Mouse (Mus musculus): ENCODE results near the gene Ccdc17.

The Ccdc17 gene

DNA sequence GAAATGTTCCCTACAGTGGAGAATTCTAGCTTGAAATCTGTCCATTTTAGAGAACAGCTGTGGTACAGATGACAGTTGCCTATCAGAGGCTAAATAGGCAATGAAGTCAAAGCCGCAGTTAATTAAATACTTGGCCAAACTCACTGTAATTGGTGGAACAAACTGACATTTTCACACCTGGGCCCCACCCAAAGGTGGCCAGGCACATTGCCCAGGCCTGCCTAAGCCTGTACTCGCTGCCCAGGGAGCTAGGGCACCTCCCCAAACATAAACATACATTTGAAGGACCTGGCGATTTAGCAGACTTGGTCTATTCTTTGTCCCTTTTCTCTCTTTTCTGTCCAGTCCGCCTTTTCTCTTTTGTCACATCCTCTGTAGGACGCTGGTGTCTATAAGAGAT lies at the start of gene Ccdc17:
Gene Ccdc17, plus strand, starts transcription at position 276 of the 400 bp plus-strand sequence.
- DNase-seq (ENCODE audit: low read depth) = no peak

DNA sequence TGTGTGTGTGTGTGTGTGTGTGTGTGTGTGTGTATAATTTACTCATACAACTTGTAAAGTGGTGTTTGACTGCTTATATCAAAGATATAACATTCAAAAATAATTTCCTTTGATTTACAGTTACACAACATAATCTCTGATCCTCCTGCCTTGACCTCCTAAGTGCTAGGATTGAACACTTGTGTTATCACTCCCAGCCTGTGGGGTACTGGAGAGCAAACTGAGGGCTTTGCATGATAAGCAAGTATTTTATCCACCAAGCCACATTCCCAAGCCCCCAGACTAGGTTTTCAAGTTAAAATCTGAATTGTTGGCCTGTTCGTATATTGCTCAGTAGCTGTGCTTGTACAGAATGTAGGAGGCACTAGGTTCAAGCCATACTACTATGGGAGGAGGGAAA lies 46.0 kb upstream of the Ccdc17 start:
- no peak for DNase-seq (ENCODE audit: low read depth)

DNA sequence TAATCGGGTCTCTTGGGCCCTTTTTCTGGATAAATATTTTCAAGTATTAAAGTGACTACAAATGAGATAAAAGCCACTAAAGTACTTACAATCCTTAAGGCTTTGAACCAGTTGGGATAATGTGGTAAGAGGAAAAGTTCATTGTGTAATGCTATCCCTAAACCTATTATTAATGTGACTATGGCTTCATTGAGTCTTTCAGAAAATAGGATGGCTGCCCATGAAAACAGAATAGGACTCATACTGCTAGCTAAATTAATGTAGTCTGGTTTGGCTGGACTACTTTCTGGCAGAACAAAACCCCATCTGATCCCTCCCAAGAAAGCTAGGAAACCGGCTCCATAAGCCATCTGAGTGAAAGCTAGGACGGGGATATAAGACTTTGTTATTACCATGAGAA lies 43.4 kb upstream of the Ccdc17 start:
- DNase-seq (ENCODE audit: low read depth) = no peak

DNA sequence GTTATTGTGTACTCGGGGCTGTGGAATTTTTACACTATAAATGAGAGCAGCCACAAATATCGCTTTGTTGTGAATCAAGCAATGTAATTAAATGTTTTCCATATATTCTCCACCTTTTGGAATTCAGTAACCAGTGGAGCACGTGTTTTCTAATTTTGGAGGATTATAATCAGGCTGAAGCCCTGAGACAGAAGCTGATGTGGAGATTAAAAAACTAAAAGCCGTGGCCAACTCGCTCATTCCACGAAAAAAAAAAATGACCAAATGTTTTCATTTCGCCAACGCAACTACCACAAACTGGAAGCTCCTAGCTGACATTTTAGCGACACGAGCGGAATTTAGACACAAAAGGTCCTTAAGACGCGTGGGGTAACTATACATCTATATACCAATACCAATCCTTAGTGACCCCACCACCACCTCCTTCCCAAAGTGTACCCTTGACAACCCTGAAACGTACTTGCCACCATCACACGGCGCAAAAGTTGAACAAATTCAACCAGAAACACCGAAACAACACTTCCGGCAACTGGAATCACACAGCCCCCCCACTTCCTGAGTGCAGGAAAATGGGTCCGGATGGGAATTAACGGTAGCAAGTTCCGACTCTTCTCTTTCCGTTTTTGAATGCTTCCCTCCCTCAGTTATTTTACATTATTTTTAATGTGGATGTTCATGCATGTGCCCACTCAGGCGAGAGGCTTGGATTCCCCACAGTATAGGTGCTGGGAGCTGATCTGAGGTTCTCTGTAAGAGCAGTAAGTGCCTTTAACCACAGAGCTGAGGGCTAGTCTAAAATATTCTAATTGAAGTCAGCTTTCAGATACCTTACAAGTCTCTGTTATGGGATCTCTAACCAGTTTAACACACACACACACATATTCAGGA lies 40.8 kb upstream of the Ccdc17 start, which contains the start of gene Tmem69:
Gene Tmem69, minus strand, starts transcription at position 524 of the 888 bp plus-strand sequence.
- DNase-seq (ENCODE audit: low read depth) = peak; percentile 94

DNA sequence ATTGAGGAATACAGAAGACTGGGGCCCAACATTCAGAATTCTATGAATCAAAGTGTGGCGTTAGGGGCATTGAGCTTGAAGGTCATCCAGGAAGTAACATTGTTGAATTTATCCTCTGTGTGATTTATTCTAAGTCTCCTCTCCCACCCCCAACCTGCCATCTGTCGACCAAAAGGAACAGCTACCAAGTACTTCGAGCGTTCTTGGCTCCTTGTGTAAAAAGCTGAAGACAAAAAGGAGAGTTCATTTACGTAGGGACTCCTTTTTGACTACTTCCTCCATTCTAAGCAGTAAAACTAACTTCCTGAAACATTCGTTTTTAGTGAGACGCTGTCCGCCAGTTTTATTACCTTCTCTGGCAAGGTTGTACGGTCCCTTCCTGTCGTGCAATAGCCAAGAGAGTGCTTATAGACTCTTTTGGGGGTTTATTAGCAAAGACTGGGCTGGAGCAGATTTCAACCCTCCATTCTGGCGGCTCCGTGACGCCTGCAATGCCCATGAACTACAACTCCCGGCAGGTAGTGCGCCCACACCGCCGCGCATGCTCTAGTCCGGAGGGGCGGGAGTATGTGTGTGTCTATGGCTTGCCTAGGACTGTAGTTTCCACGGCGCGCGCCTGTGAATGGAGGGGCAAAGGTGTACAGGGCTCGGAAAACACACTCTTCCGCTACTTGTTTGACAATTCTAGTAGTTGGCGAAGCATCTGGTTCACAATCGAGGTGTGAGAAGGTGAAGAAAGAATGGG lies 39.7 kb upstream of the Ccdc17 start:
- peak; percentile 95 for DNase-seq (ENCODE audit: low read depth)

DNA sequence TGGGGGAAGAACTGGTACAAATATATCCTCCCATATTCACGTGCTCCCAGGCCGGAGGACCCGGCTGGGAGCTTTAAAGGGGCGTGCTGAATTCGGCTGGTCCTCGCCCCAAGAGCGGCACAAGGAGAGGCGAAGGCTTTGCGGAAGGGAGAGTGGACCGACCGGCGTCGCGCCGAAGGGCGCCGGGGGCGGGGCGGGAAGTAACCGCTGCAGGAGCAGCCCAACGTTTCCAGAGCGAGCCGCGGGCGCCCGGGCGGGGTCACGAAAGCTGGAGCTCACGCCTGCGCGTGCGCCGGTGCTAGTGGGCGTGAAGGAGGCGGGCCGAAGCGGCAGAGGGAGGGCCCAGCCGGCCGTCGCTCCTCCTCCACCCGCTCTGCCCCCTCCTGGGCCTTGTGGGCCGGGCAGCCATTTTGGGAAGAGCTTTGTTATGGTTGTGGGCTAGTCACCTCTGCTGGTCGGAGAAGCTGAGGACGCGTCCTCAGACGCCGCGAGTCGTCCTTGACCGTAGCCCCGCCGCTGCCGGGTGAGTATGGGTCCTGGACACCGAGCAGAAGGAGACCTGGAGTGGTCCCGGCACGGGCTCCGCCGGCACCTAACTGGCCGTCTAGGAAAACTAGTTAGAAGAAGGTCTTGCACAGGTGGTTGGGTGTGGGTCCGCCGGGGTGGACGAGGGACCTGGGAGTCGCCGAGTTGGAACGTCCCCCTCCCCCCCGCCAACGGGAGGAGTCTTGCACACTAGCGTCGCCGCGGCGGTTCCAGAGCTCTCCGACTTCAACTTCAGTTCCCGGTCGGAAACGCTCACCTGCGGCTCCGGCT lies 38.9 kb upstream of the Ccdc17 start, which contains the start of gene Gpbp1l1:
Gene Gpbp1l1, plus strand, starts transcription at position 353 of the 816 bp plus-strand sequence.
- DNase-seq (ENCODE audit: low read depth) = peak; percentile 96

DNA sequence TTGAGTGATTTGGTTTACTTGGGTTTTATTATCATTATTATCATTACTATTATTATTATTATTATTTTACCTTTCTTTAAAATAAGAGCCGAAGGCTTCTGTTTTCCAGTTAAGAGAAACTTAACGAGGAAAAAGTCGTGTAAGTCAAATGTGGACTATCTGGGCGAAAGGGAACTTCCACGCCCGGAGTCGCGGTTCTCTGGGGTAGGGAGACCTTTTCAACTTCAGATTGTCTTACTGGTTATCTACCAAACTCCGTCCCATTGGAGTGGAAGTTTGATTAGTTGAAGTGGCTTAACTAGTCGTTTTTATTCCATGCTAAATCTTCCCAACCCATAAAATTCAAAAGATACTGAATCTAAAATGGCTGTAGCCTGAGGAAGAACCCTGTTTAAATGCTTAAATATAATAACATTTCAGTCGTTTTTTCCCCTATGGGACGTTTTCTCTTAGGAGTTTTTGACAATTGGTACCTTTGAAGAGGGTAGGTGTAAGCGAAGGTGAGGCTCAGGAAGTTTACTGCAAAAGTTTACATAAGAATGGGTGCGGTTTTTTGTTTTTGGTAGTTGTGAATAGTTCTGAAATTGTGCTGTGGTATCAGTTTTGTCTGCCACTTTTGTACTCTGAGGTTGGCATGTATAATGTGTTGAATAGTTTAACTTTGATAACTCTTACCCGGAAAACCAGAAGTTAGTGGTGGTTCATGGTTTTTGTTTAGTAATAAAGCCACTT lies 38.1 kb upstream of the Ccdc17 start:
- DNase-seq (ENCODE audit: low read depth) = peak; percentile 32

DNA sequence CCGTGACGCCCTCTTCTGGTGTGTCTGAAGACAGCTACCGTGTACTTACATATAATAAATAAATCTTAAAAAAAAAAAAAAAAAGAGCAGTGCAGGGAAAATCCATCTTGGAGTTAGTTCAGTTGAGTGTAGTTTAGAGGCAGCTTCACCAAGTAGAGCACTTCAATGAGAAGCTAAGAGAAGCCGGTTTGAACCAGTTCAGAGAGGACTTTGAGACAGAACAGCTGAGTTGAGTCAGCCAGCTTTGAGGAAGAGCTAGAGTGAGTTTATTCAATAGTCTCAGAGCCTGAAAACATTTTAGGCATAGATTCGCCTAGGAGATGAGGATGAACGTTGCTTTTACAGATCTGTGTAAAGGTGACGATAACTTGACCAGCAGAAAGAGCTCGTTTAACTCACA lies 661 bp upstream of the Ccdc17 start:
- DNase-seq (ENCODE audit: low read depth) = no peak

DNA sequence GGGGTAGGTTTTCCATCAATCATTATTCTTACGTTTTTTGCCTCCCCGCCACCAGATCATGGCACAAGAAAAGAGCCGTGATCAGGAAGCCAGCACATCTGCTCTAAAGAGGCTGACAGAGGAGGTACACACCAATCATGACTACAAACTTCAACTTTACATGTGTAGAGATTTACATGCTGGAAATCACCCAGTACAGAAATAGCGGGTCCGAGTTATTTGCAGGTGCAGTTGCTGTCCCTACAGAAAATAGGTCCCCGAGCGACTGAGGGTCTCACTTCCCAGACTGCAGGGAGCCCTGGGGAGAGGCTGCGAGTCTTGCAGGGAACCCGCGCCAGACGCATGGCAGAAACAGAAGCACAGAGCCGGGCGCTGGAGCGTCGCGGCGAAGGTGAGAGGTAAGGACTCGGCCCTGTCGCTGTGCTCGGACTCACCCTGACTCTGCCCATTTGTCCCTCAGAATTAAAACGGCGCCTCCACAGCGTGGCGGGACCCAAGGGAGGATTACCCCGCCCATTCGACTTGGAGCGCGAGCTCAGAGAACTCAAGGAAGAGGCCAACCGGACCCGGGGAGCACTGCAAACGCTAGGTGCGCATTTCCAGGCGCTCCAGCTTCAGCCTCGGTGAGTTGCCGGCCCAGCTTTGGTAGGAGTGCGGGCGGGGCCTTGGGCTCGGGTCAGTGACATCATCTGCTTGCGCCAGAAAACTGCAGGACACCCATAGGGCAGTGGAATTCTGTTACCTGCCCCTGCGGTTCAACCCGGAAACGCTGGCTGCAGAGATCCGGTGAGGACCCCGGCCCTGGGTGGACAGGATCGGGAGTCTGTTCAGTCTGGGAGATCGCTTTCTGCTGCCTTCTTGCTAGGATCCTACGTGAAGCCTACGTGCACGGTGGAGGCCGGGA lies 776 bp downstream of the Ccdc17 start:
- DNase-seq (ENCODE audit: low read depth) = peak; percentile 93

DNA sequence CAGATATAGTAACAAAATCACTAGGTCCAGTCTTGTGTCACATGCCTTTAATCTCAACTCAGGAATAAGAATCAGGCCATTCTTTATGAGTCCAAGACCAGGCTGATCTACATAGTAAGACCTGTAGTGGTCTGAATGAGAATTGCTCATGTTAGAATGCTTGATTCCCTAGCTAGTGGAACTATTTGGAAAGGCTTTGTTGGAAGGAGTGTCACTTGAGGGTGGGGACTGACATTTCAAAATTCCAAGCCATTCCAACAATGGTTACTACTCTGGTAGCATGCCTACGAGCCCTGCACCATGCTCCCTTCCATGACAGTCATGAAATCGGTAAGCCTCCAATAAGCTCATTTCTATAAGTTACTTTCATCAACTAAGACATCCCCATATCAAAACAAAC lies 16.2 kb downstream of the Ccdc17 start:
- no peak for DNase-seq (ENCODE audit: low read depth)

DNA sequence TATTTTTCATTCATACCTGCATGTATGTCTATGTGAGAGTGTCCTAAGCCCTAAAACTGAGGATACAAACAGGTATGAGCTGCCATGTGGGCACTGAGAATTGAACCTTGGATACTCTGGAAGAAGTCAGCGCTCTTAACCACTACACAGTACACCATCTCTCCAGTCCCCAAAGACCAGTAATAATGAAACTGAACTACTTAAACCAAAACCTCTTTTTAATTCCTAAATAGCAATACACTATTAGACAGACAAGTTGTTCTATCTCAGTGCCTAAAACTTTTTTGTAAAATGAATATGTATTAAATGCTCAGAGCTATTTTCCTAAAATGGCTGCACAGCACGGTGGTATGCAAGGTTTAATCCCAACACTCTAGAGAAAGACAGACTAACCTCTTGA lies 18.8 kb downstream of the Ccdc17 start:
- DNase-seq (ENCODE audit: low read depth) = no peak

DNA sequence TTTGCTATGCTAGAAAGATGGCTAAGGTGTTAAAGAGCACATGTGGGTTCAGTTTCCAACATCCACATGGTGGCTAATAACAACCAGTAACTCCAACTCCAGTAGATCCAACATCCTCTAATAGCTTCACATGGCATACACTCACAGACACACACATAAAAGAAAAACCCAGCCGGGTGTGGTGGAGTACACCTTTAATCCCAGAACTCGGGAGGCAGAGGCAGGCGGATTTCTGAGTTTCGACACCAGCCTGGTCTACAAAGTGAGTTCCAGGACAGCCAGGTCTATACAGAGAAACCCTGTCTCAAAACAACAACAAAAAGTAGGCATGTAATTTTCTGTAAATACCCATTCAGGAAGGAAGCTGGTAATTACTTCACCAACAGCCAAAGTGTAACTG lies 28.4 kb downstream of the Ccdc17 start:
- no peak for DNase-seq (ENCODE audit: low read depth)

DNA sequence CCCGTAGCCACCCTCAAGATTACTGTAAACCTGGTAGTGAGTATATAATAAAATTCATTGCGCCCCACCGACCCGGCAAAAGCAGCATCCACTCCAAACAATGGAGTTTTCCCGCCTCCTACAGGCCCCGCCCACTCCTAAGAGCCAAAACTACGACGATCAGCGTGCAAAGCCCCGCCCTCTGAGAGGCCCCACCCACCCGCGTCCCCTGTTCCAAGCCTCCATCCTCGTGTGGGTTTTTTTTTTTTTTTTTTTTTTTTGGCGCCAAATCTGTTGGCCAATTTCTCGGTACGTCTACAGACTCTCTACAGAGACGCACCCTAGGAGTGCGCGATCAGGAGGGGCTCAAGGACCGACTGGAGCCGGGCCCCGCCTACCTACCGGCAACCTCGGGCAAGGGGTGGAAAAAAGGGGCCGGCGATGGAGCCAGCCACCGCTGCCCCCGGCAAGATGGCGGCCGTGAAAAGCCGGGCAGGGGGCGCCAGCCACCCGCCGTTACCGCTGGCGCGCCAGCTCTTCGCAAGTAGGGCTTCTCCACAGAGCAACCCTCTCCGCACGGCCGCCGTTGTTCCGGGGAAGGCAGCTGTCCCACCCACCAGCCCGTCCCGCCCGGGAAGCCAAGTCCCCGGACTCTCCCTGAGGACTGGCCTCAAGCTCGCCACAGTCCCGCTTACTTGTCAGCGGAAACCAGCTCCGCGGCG lies 30.4 kb downstream of the Ccdc17 start:
- DNase-seq (ENCODE audit: low read depth) = peak; percentile 94

DNA sequence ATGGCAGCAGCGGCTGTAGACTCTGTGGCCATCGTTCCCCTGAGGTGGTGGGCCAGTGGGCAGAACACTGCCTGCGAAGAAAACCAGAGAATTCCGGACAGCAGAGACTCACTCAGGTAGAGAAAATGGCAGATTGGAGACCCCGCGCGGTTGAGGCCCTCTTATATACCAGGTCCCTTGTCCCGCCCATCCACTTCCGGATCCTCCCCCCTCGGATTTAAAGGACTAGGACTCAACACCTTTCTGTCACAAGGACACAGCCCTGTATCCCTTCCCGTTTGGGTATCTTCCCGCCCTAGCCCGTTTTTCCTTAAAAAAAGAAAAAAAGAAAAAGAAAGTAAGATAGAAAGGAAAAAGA lies 30.9 kb downstream of the Ccdc17 start:
- peak; percentile 96 for DNase-seq (ENCODE audit: low read depth)

DNA sequence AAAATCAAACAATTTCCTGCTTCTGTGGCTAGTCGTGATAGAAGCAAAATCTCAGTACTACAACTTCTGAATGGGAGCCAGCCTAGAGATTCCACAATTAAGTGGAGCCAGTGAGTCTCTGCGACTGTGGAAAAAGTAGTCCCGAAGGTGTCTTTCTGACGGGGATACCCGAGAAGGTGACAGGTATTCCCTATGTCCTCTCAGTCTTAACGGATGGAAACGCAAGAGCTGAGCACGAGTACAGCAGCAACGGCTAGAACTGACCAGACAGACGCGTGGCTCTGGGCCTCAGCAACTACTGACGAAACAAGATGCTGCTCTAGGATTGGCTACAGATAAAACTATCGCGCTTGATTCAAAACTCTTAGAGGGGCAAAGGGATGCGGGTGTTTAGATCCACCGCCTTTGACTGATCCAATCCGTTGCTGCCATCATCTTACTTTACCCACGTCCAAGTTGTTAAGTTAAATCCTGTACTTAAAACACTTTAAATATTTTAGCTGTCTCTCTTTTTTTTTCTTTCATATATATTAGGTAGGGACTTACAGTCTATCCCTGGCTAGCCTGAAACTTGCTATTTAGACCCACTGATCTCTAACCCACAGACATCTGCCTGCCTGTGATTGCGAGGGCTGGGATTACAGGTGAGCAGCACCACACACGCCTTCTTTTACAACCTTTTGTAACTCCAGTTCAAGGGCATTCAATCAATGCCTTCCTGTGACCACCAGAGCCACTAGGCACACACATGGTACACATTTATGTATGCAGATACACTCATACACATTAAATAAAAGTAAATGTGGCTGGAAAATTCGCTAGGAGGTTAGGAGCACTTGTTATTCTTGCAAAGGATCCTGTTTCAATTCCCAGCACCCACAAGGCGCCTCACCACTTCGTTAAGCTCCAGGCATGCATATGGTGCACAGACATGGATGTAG lies 31.5 kb downstream of the Ccdc17 start, which contains the start of gene Nasp:
Gene Nasp, minus strand, starts transcription at position 220 of the 941 bp plus-strand sequence.
- peak; percentile 96 for DNase-seq (ENCODE audit: low read depth)

DNA sequence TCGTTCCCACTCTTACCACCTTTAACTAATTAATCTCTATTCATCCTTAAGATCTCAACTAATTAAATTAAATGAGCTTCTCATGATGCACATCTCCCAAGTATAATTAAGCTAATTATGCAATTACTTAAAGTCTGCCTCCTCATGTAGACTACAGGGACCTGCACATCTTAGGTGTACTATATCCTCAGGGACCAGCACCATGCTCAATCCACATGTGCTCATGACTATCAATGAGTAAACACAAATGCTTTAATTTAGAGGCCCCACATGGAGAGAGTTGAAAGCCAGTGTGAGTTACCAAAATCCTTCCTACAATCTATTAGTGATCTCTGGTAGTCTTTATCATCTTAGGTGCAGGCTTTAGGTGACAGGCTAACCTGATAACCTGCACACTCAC lies 38.7 kb downstream of the Ccdc17 start:
- no peak for DNase-seq (ENCODE audit: low read depth)

DNA sequence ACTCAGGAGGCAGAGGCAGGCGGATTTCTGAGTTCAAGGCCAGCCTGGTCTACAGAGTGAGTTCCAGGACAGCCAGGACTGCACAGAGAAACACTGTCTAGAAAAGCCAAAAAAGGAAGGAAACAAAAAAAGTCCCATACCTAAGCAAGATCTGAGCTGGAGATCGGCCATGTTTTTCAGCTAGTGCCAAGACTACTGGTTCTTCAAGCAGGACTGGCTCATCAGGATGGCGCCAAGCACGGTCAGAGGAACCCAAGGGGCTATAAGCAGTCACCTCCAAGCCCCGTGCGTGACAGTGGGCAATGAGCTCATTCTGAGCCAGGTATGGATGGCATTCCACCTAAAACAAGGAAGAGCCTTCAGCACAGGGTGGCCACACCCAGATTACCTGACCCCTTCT lies 42.4 kb downstream of the Ccdc17 start:
- DNase-seq (ENCODE audit: low read depth) = no peak

DNA sequence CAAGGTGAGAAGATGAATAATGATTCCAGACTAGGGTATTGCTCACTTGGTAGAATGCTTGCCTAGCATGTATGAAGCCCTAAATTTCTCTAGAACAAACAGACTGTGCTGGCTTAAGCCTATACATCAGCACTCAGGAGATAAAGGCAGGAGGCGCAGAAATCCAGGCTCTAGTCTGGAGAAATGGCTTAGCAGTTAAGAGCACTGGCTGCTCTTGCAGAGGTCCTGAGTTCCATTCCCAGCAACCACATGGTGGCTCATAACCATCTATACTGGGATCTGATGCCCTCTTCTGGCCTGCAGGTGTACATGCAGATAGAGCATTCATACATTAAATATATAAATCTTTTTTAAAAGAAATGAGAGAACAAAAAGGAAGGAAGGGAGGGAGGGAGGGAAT lies 45.6 kb downstream of the Ccdc17 start:
- DNase-seq (ENCODE audit: low read depth) = no peak

DNA sequence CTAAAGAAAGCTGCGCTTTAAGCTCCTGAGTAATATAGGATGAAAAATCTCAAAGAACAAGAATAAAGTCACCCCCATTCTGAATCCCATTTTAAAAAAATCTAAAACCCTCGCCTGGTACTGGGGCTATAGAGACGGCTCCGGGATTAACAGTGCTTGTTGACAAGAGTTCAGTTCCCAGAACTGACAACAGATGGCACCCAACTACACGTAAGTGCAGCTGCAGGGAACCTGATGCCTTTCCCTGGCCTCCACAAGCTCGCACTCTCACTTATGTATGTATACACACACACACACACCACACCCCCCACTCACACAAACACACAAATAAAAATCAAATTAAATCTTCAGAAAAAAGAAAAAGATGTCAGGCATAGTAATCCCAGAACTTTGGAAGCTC lies 47.9 kb downstream of the Ccdc17 start:
- peak; percentile 75 for DNase-seq (ENCODE audit: low read depth)

Measured in 416B (cell line).